Mouse (Mus musculus) stomach, postnatal 0 days (tissue): ENCODE measurements around the gene Tomm40l.

ENCODE experiments used
- CTCF ChIP-seq: IDR thresholded peaks from 2 replicates; pipeline ENCODE4 v1.5.1; 2016; ENCODE audit warnings: antibody characterized with exemption, low read depth, mild to moderate bottlenecking, moderate library complexity
- EP300 ChIP-seq: optimal IDR thresholded peaks from 2 replicates; pipeline ENCODE3; 2016; ENCODE audit warnings: antibody characterized with exemption

- TF ChIP-seq CTCF (no peak), EP300 (no peak)
These were observed 30.1 kb upstream of the Tomm40l start for GRCm38 (mm10) chr1:171252415-171252814.
